Mouse (Mus musculus): ENCODE data around the gene A930018P22Rik.
"Not testable (repeated sequence)": the region's sequence is repeated elsewhere in the genome, so short reads cannot be mapped to it uniquely, and the experiment has no call there.

A930018P22Rik gene

DNA sequence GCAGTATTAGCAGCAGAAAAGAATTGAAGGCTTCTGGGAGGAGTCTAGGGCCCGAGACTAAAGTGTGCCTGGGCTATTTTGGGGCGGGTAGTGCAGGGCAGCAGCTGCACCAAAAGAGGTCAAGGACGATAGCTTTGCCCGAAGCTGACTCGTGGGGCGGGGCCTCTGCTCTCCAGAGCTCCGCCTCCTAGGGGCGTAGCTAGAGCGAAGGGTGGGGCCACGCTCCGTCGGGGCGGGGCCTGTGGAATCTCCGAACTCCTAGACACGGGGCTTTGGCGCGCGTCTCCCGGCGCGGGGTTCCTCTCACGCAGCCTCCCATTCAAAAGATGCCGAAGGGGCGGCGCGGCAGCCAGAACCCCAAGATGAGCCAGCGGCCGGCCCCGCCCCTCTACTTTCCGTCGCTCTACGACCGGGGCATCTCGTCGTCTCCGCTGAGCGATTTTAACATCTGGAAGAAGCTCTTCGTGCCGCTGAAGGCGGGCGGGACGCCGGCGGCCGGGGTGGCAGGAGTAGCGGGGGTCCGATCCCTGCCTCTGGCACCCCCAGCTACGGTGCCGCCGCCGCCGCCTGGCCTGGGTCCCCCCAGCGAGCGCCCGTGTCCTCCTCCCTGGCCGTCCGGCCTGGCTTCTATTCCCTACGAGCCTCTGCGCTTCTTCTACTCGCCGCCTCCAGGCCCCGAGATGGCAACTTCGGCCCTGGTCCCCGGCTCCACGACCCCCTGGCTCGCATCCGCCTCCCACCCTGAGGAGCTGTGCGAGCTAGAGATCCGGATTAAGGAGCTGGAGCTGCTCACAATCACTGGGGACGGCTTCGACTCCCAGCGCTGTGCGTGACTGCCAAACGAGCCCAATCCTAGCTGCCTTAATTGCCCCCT is at the start of gene A930018P22Rik:
Gene A930018P22Rik (plus strand): TSS at position 265 of the 874 bp plus-strand sequence.
- DNase-seq, result peak; percentile 89 to 90

DNA sequence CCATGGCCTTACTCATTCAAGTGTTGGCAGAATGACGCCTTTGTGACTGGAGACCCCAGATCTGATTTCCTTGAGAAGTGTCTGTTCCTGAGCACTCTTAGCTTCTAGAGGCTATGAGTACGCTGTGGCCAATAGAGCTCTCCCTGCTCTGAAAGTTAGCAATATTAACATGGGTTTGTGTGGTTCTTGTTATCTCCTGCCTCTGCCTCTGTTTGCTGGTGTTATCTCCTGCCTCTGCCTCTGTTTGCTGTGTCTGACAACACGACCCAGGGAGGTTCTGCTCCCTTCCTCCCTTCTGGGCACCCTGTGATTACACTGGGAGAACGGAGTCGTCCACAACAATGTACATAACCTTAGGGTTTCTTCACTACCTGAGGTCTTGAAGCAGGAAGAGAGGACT is 44.3 kb upstream of the A930018P22Rik start:
- DNase-seq, result not testable (repeated sequence)

GRCm38 (mm10) chr2:104081436-104082050 is 41.0 kb upstream of the A930018P22Rik start:
- DNase-seq, result not testable (repeated sequence)

- DNase-seq, result no peak
Measured at GRCm38 (mm10) chr2:104082474-104082873, 40.1 kb upstream of the A930018P22Rik start.

DNA sequence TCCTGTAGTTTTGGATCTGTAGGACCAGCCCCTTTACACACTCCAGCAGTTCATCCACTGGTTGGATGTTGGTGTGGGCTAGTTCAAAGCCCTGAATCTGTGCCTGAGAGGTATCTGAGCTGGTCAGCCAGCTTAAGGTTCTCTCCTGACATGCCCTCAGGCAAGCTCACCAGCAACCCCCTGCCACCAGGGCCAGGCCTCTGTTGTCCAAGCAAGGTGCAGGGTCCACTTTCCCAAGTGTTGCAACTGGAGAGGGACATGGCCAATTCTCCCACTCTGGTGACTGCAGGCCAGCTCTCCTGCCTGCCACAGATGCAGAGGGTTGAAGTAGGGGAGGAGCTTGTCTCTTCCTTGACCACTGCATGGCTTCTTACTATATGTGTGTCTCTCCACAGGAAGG is 38.5 kb upstream of the A930018P22Rik start:
- not testable (repeated sequence) for DNase-seq

GRCm38 (mm10) chr2:104087562-104087961 is 35.0 kb upstream of the A930018P22Rik start:
- not testable (repeated sequence) for DNase-seq

DNA sequence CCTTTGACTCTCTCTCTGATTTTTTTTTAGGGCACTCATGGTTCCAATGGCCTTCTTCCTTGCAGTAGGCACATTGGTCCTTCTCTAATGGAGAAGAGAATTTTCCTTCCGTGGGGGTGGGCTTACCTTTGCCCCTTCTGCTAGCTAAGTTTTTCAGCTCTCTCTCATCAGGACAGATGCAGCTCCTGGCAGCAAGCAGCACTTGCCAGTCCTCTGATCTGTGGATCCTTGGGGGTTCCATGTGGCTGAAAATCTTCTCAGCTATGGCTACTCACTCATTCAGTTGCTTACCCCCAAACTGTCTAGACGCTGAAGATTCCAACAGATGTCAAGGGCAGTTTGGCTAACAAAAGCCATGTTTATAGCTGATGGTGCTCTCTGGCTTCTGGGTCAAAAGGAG is 29.3 kb upstream of the A930018P22Rik start:
- no peak for DNase-seq

GRCm38 (mm10) chr2:104095741-104096213 is 26.8 kb upstream of the A930018P22Rik start, which contains the start of gene Cd59a:
Gene Cd59a, plus strand, starts transcription at chr2:104095801.
- DNase-seq, result peak; percentile 82 to 88

- no peak for DNase-seq
Measured at GRCm38 (mm10) chr2:104096256-104096655, 26.3 kb upstream of the A930018P22Rik start.

DNA sequence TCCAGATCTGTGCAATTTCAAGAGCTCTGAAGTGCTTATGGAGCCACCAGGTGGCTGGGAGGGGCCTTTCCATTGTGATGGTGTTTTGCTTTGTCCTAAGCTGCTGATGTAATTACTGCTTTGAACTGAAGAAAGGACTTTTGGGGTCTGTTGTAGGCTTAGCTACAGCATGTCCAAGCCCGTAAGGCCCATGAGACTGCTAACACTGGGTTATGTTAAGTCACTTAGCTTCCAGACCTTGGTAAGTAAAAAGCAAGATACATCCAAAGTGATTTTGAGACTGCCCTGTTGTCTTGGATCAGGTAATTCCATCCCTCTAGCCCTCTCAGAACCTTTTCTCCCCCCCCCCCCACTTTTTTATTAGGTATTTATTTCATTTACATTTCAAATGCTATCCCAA is 25.8 kb upstream of the A930018P22Rik start:
- DNase-seq, result not testable (repeated sequence)

- not testable (repeated sequence) for DNase-seq
Measured at GRCm38 (mm10) chr2:104097396-104097795, 25.2 kb upstream of the A930018P22Rik start.

DNA sequence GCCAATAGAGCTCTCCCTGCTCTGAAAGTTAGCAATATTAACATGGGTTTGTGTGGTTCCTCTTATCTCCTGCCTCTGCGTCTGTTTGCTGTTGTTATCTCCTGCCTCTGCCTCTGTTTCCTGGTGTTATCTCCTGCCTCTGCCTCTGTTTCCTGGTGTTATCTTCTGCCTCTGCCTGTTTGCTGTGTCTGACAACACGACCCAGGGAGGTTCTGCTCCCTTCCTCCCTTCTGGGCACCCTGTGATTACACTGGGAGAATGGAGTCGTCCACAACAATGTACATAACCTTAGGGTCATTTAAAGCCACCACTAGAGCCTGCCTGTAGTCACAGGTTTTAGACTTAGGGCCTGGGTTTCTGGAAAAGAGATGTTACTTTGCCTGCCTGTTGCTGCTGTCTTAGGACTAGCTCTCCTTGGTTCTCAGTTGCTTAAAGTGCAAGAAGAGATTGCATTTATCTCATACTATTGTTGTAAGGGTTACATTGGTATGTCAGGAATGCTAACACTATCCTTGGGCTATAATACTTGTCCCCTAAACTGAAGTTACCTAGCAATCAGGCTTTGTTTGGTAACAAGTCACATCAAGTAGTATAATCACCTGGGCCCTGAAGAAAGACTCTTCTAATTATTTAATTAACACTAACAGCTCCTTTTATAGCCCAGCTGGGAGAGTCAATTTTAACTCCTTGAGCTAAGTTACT is 23.9 kb upstream of the A930018P22Rik start:
- DNase-seq, result no peak

DNA sequence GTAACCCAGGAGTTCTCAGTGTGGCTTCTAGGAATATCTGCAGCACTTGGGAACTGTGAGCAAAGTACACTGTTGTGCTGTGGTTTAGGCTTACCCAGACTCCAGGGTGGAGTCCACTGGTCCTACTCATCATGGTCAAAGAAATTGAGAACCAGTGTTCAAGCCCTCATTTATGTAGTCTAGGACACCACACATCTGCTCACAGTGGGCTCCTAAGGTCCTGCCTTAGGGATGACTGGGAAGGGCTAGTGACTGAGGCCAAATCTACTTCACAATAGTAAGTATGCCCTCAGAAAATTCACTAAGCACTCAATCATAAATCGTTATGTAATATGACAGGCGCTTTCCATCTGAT is 23.4 kb upstream of the A930018P22Rik start:
- no peak for DNase-seq

- DNase-seq, result no peak
Measured at GRCm38 (mm10) chr2:104099946-104100345, 22.6 kb upstream of the A930018P22Rik start.

DNA sequence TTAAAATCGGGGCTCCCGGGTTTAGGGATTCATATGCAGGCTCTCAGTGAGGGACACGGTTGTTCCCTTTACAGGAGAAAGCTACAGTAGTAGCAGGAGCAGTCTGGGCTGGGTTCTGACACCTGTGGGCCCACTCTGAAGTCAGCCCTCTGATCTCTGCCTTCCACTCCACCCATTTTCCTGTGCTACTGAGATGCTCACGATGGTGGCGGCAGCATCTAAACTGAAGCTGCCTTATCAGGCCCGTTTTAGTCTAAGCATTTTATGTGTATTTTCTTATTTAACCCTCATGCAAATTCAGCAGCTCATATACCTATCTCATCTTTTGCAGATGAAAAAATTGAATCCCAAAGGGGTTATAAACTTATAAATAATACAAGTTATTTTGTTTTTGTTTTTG is 17.8 kb upstream of the A930018P22Rik start:
- DNase-seq, result no peak

DNA sequence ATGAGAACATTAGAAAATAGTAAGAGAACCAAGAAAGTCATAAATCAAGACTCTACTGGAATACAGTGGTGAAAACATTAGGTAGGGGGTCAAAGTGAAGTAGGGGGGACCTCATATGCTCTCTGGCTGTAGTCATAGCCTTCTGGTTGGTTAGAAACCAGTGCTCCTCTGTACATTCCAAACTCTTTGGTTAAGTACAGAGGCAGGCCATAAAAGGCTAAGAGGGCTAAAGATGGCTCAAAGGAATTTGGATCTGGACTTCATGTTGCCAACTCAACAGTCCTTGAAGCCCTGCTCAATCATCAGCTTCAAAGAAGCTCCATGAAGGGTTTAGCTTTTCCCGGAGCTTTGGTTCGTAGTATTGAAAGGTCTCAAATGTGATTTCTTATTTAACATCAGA is 13.5 kb upstream of the A930018P22Rik start:
- DNase-seq, result not testable (repeated sequence)

- DNase-seq, result no peak
Measured at GRCm38 (mm10) chr2:104109528-104109927, 13.0 kb upstream of the A930018P22Rik start.

GRCm38 (mm10) chr2:104110031-104110430 is 12.5 kb upstream of the A930018P22Rik start:
- no peak for DNase-seq

GRCm38 (mm10) chr2:104111170-104111797 is 11.3 kb upstream of the A930018P22Rik start:
- DNase-seq, result not testable (repeated sequence)

GRCm38 (mm10) chr2:104113563-104113962 is 9.0 kb upstream of the A930018P22Rik start:
- DNase-seq, result not testable (repeated sequence)

DNA sequence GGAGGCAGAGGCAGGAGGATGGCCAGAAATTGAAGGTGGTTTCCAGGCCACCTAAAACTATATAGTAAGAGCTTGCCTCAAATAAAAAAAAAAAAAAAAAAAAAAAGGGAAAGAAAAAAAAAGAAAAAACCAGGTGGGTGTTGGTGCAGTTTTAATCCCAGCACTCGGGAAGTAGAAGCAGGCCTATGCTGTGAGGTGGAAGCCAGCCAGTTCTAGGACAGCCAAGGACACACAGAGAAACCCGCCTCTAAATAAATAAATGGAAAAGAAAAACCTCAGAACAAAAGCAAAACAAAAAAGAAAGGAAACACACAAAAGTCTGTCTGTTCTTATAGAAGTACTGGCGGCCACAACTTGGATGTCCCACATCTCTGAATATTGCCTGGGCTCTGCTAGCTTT is 7.7 kb upstream of the A930018P22Rik start:
- no peak for DNase-seq

- not testable (repeated sequence) for DNase-seq
Measured at GRCm38 (mm10) chr2:104117173-104117572, 5.4 kb upstream of the A930018P22Rik start.

GRCm38 (mm10) chr2:104119097-104119496 is 3.5 kb upstream of the A930018P22Rik start:
- no peak for DNase-seq

Data from lung, adult 18-20 months (tissue).